Comparison of ENCODE assay signal across 22 mouse cellular contexts in the genomic region with DNA sequence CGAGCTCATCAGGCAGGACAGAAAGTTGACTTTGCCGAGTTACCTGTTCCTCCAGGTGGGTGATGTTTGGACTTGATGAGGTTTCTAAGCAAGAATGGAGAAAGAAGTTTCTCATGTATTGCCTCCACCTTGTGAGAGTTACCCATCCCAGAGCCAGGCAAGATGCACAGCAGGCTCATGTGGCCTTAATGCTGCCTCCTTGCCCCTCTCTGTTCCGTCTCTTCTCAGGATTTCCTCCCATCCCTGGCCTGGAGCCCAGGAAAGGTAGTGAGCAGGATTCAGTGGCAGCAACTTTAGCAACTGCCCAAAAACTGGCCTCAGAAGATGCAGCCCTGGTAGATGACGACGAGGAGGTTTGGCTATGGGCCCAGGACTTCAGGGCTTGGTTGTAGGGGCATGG. TPM values are rescaled to one million over a fixed set of nuclear protein-coding genes. Genes with fewer than 3 reads are reported as not detected.
DNase-seq lines count a peak whose midpoint lies in the region; ATAC-seq and TF ChIP-seq lines count a peak whose summit lies in the region.
"Had no signal": no experiment of that assay in that cellular context is flagged by ENCODE, and none has a peak within 500 bp of the region (broad histone marks: within the 10 kb centered on the region; RNA-seq: fewer than 3 reads in every experiment).

No protein-coding gene starts in this region.

- peak; percentile 27 for DNase-seq in forebrain, embryonic 11.5 days (ENCODE audit: low spot score)
- DNase-seq in heart, adult 11 months, result peak; percentile 88
- DNase-seq in heart, adult 9 months (ENCODE audit: low spot score in 2 of 2), result no peak
- peak; percentile 75 for DNase-seq in midbrain, embryonic 11.5 days (ENCODE audit: low spot score, missing footprints)
- DNase-seq in midbrain, postnatal 0 days (ENCODE audit: low spot score), result no peak
- no peak for DNase-seq in lung, adult 18-20 months
- DNase-seq: adrenal gland, adult 2 months; adrenal gland, adult 8-10 months; adrenal gland, postnatal 10 days; adrenal gland, postnatal 14 days; adrenal gland, postnatal 25 days; adrenal gland, postnatal 36 days; B cell, adult 2 months; cerebellum, adult 11 months; cerebellum, adult 11-12 months had no signal

- no peak for ATAC-seq in forebrain, embryonic 11.5 days (replicated peaks; ENCODE audit: low FRiP score)
- no peak for ATAC-seq in forebrain, embryonic 15.5 days (replicated peaks)
- no peak for ATAC-seq in midbrain, embryonic 11.5 days (ENCODE audit: low FRiP score)
- ATAC-seq in midbrain, postnatal 0 days (ENCODE audit: low FRiP score), result no peak
- ATAC-seq: activated CD4-positive, CD25-positive, alpha-beta regulatory T cell, adult 4 months; CD4-positive, CD25-positive, alpha-beta regulatory T cell, adult 4 months; Patski had no signal

- no peaks in the 10 kb centered on the region for H3K27me3 ChIP-seq in forebrain, embryonic 11.5 days (ENCODE audit: control insufficient read depth, insufficient read depth, low read length)
- no peaks in the 10 kb centered on the region for H3K27me3 ChIP-seq in forebrain, embryonic 15.5 days
- no peaks in the 10 kb centered on the region for H3K27me3 ChIP-seq in midbrain, embryonic 11.5 days (ENCODE audit: control insufficient read depth, insufficient read depth, low read length)
- H3K27me3 ChIP-seq in midbrain, postnatal 0 days (ENCODE audit: insufficient read depth, low read length), result no peaks in the 10 kb centered on the region
- no peaks in the 10 kb centered on the region for H3K27me3 ChIP-seq in myocyte (ENCODE audit: control insufficient read depth, insufficient read depth, insufficient read length)
- H3K27me3 ChIP-seq: CH12.LX, Patski had no signal

- no peaks in the 10 kb centered on the region for H3K4me1 ChIP-seq in forebrain, embryonic 11.5 days (replicated peaks; ENCODE audit: control insufficient read depth, insufficient read depth, low read length)
- no peaks in the 10 kb centered on the region for H3K4me1 ChIP-seq in forebrain, embryonic 15.5 days
- H3K4me1 ChIP-seq in midbrain, embryonic 11.5 days (ENCODE audit: control insufficient read depth, insufficient read depth, low read length), result no peaks in the 10 kb centered on the region
- H3K4me1 ChIP-seq in midbrain, postnatal 0 days (ENCODE audit: insufficient read depth, low read length), result no peaks in the 10 kb centered on the region

- peaks cover 3% of the 10 kb centered on the region; the same call in 1 of the 2 replicates for H3K36me3 ChIP-seq in forebrain, embryonic 11.5 days (ENCODE audit: control insufficient read depth, insufficient read depth, low read length)
- peaks cover 69% of the 10 kb centered on the region for H3K36me3 ChIP-seq in forebrain, embryonic 15.5 days
- peaks cover 3% of the 10 kb centered on the region for H3K36me3 ChIP-seq in midbrain, embryonic 11.5 days (ENCODE audit: control insufficient read depth, insufficient read depth, low read length)
- peaks cover 65% of the 10 kb centered on the region for H3K36me3 ChIP-seq in midbrain, postnatal 0 days (ENCODE audit: insufficient read depth, low read length)
- H3K36me3 ChIP-seq in myocyte (ENCODE audit: control insufficient read depth, insufficient read depth), result peaks cover 12% of the 10 kb centered on the region

- H3K4me3 ChIP-seq in forebrain, embryonic 11.5 days (ENCODE audit: low read depth, low read length), result no peak overlapping the region
- no peak overlapping the region for H3K4me3 ChIP-seq in forebrain, embryonic 15.5 days
- no peak overlapping the region for H3K4me3 ChIP-seq in midbrain, embryonic 11.5 days (ENCODE audit: low read depth, low read length)
- H3K4me3 ChIP-seq in midbrain, postnatal 0 days (ENCODE audit: low read depth, low read length), result no peak overlapping the region
- H3K4me3 ChIP-seq in myocyte, result no peak overlapping the region

- no peak overlapping the region for H3K4me2 ChIP-seq in forebrain, embryonic 11.5 days (ENCODE audit: low read depth, low read length, severe bottlenecking)
- no peak overlapping the region for H3K4me2 ChIP-seq in forebrain, embryonic 15.5 days (replicated peaks)
- H3K4me2 ChIP-seq in midbrain, embryonic 11.5 days, result no peak overlapping the region
- no peak overlapping the region for H3K4me2 ChIP-seq in midbrain, postnatal 0 days (ENCODE audit: low read depth, low read length, poor library complexity, severe bottlenecking)
- H3K4me2 ChIP-seq in myocyte (ENCODE audit: low read depth), result no peak overlapping the region

- TF ChIP-seq POLR2A in myocyte (IDR thresholded peaks at IDR 0.05; ENCODE audit: insufficient read length, low read depth), result no peak

- WGBS in forebrain, embryonic 11.5 days, result 92% methylated on average over 5 of the region's 5 CpGs
- 91% methylated on average over 5 of the region's 5 CpGs for WGBS in forebrain, embryonic 15.5 days
- WGBS in midbrain, embryonic 11.5 days, result 87% methylated on average over 5 of the region's 5 CpGs
- WGBS in midbrain, postnatal 0 days, result 90% methylated on average over 5 of the region's 5 CpGs

- H3K27ac ChIP-seq in forebrain, embryonic 11.5 days (ENCODE audit: low read depth, low read length), result no peak overlapping the region
- no peak overlapping the region for H3K27ac ChIP-seq in forebrain, embryonic 15.5 days (replicated peaks)
- H3K27ac ChIP-seq in midbrain, embryonic 11.5 days (ENCODE audit: low read depth, low read length), result no peak overlapping the region
- no peak overlapping the region for H3K27ac ChIP-seq in midbrain, postnatal 0 days (ENCODE audit: low read depth, low read length)

- no peaks in the 10 kb centered on the region for H3K9me3 ChIP-seq in forebrain, embryonic 11.5 days (ENCODE audit: control insufficient read depth, low read length)
- no peaks in the 10 kb centered on the region for H3K9me3 ChIP-seq in forebrain, embryonic 15.5 days
- no peaks in the 10 kb centered on the region for H3K9me3 ChIP-seq in midbrain, embryonic 11.5 days (ENCODE audit: control insufficient read depth, low read length)
- no peaks in the 10 kb centered on the region for H3K9me3 ChIP-seq in midbrain, postnatal 0 days (ENCODE audit: low read length)
- H3K9me3 ChIP-seq: G1E had no signal

- H3K79me2 ChIP-seq in myocyte (ENCODE audit: control insufficient read depth, insufficient read depth), result no peaks in the 10 kb centered on the region

- no peak overlapping the region for H3K9ac ChIP-seq in forebrain, embryonic 11.5 days (ENCODE audit: low read length)
- no peak overlapping the region for H3K9ac ChIP-seq in forebrain, embryonic 15.5 days (replicated peaks)
- H3K9ac ChIP-seq in midbrain, embryonic 11.5 days (ENCODE audit: low read length), result no peak overlapping the region
- no peak overlapping the region for H3K9ac ChIP-seq in midbrain, postnatal 0 days (replicated peaks; ENCODE audit: low read length, poor library complexity, severe bottlenecking)

- TF ChIP-seq CTCF in midbrain, postnatal 0 days (IDR thresholded peaks at IDR 0.05), result no peak

- H3ac ChIP-seq in myocyte (ENCODE audit: control insufficient read depth, insufficient read length), result no peak overlapping the region

TF ChIP-seq in myocyte, 11 proteins besides CTCF, POLR2A, EP300 and RAD21:
- TF ChIP-seq E2F4 (IDR thresholded peaks at IDR 0.05; ENCODE audit: insufficient read depth) (no peak), POLR2AphosphoS2 (IDR thresholded peaks at IDR 0.05; ENCODE audit: insufficient read length, low read depth) (peak; percentile 19), USF1 (IDR thresholded peaks at IDR 0.05; ENCODE audit: low read depth) (no peak), MYOG (IDR thresholded peaks at IDR 0.05; ENCODE audit: control insufficient read depth in 1 of 3, insufficient read depth in 1 of 3, insufficient read length in 2 of 3, low read depth in 2 of 3) (no peak), CEBPB (IDR thresholded peaks at IDR 0.05; ENCODE audit: insufficient read depth, poor library complexity, severe bottlenecking) (no peak), TCF3 (IDR thresholded peaks at IDR 0.05; ENCODE audit: insufficient read length, low read depth) (no peak)

RNA-seq across cellular contexts. Expression of a gene that starts 7.3 kb away (rescaled TPM):
- 22.4 and 26.8 TPM in 2 replicates for polyA plus RNA-seq in forebrain, embryonic 11.5 days (2014; fragmentation: Nextera tagmentation; extraction: Ambion mirVana)
- 21.6 and 21.8 TPM in 2 replicates for polyA plus RNA-seq in forebrain, embryonic 15.5 days (2015; fragmentation: Nextera tagmentation; extraction: Ambion mirVana)
- polyA plus RNA-seq in midbrain, embryonic 11.5 days (2014; fragmentation: Nextera tagmentation; extraction: Ambion mirVana), result 15.3 and 19.8 TPM in 2 replicates
- 36.1 and 45.5 TPM in 2 replicates for total RNA-seq in midbrain, postnatal 0 days (2014; rRNA removed)
- polyA plus RNA-seq in midbrain, postnatal 0 days (2015; fragmentation: Nextera tagmentation; extraction: Ambion mirVana), result 19.9 and 20.2 TPM in 2 replicates
- polyA plus RNA-seq in myocyte (2012; fragmentation: generic; extraction: Trizol), result 19.7 TPM

RNA-seq across cellular contexts. Expression of a gene that starts 47.8 kb away (rescaled TPM):
- polyA plus RNA-seq in forebrain, embryonic 11.5 days (2014; fragmentation: Nextera tagmentation; extraction: Ambion mirVana), result 19.3 and 21.2 TPM in 2 replicates
- 2.8 and 3.1 TPM in 2 replicates for polyA plus RNA-seq in forebrain, embryonic 15.5 days (2015; fragmentation: Nextera tagmentation; extraction: Ambion mirVana)
- 15.4 and 17.3 TPM in 2 replicates for polyA plus RNA-seq in midbrain, embryonic 11.5 days (2014; fragmentation: Nextera tagmentation; extraction: Ambion mirVana)
- 0.14 and 0.27 TPM in 2 replicates for total RNA-seq in midbrain, postnatal 0 days (2014; rRNA removed)
- polyA plus RNA-seq in midbrain, postnatal 0 days (2015; fragmentation: Nextera tagmentation; extraction: Ambion mirVana), result 0.23 and 0.78 TPM in 2 replicates
- polyA plus RNA-seq in myocyte (2012; fragmentation: generic; extraction: Trizol), result 0.84 TPM

RNA-seq across cellular contexts. Expression of a gene that starts 47.9 kb away (rescaled TPM):
- 119 and 125 TPM in 2 replicates for polyA plus RNA-seq in forebrain, embryonic 11.5 days (2014; fragmentation: Nextera tagmentation; extraction: Ambion mirVana)
- 96.9 and 99.9 TPM in 2 replicates for polyA plus RNA-seq in forebrain, embryonic 15.5 days (2015; fragmentation: Nextera tagmentation; extraction: Ambion mirVana)
- 124 and 128 TPM in 2 replicates for polyA plus RNA-seq in midbrain, embryonic 11.5 days (2014; fragmentation: Nextera tagmentation; extraction: Ambion mirVana)
- 33.7 and 42.6 TPM in 2 replicates for total RNA-seq in midbrain, postnatal 0 days (2014; rRNA removed)
- 57.4 and 60.9 TPM in 2 replicates for polyA plus RNA-seq in midbrain, postnatal 0 days (2015; fragmentation: Nextera tagmentation; extraction: Ambion mirVana)
- polyA plus RNA-seq in myocyte (2012; fragmentation: generic; extraction: Trizol), result 17.2 TPM

Comparison
In these comparisons a context has a peak if more than half of its experiments do, and no peak if none do; other contexts are left out.
1. DNase-seq: peak in forebrain, embryonic 11.5 days (single experiment), heart, adult 11 months (single experiment) and midbrain, embryonic 11.5 days (single experiment); none in heart, adult 9 months (0 of 2), midbrain, postnatal 0 days (single experiment) and lung, adult 18-20 months (0 of 2).